Mouse (Mus musculus): ENCODE measurements around the gene Rap2a. TPM values are rescaled to one million over a fixed set of nuclear protein-coding genes. Genes with fewer than 3 reads are reported as not detected.
A peak's percentile ranks its signal among the peaks of the same experiment; 100 is the strongest.

Gene Rap2a
- polyA plus RNA-seq, 1 experiment from 2014 or later: 19.7 TPM

GRCm38 (mm10) chr14:120484561-120484960 lies 6.3 kb downstream of the Rap2a start:
- no peak overlapping the region for H3K4me2 ChIP-seq
- H3K9ac ChIP-seq (ENCODE audit: low read length): no peak overlapping the region
- ATAC-seq (ENCODE audit: low FRiP score) (no peak), DNase-seq (ENCODE audit: low spot score, missing footprints) (peak; percentile 61)
- WGBS: 80% methylated on average over 5 of the region's 5 CpGs
- no peak overlapping the region for H3K27ac ChIP-seq (ENCODE audit: low read depth, low read length)
- no peak overlapping the region for H3K4me3 ChIP-seq (ENCODE audit: low read depth, low read length)
- H3K36me3 ChIP-seq (ENCODE audit: control insufficient read depth, insufficient read depth, low read length): no peaks in the 10 kb centered on the region
- H3K4me1 ChIP-seq (ENCODE audit: control insufficient read depth, insufficient read depth, low read length): peaks cover 2% of the 10 kb centered on the region; the same call in 1 of the 2 replicates
- H3K27me3 ChIP-seq (ENCODE audit: control insufficient read depth, insufficient read depth, low read length): no peaks in the 10 kb centered on the region
- H3K9me3 ChIP-seq (ENCODE audit: control insufficient read depth, low read length): no peaks in the 10 kb centered on the region

DNA sequence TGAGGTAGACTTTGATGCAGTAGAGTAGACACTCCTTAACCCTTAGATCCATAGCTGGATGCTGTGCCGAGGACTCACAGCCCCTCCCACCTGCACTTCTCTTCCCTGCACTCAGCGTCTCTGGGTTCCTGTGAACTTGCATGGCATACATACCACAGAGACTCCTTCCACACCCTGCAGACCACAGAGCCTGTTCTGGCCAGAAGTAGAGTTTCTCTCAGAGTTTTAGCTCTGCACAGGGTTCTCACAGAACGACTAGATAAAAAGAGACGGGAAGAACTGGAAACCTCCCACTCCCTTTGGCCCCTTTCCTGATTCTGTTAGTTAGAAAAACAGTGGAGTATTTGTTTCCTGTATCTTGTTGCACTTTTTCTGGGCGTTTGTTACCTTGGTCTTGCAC lies 18.0 kb downstream of the Rap2a start:
- no peak overlapping the region for H3K4me2 ChIP-seq
- 0 out of 2 replicates have a peak, but pooled peaks cover 2% of the 10 kb centered on the region for H3K36me3 ChIP-seq (ENCODE audit: control insufficient read depth, insufficient read depth, low read length)
- no peaks in the 10 kb centered on the region for H3K9me3 ChIP-seq (ENCODE audit: control insufficient read depth, low read length)
- ATAC-seq (ENCODE audit: low FRiP score) (no peak), DNase-seq (ENCODE audit: low spot score, missing footprints) (no peak)
- WGBS: 75% methylated on average over 5 of the region's 5 CpGs
- H3K4me1 ChIP-seq (ENCODE audit: control insufficient read depth, insufficient read depth, low read length): no peaks in the 10 kb centered on the region
- no peak overlapping the region for H3K27ac ChIP-seq (ENCODE audit: low read depth, low read length)
- H3K27me3 ChIP-seq (ENCODE audit: control insufficient read depth, insufficient read depth, low read length): no peaks in the 10 kb centered on the region
- H3K4me3 ChIP-seq (ENCODE audit: low read depth, low read length): no peak overlapping the region
- no peak overlapping the region for H3K9ac ChIP-seq (ENCODE audit: low read length)

DNA sequence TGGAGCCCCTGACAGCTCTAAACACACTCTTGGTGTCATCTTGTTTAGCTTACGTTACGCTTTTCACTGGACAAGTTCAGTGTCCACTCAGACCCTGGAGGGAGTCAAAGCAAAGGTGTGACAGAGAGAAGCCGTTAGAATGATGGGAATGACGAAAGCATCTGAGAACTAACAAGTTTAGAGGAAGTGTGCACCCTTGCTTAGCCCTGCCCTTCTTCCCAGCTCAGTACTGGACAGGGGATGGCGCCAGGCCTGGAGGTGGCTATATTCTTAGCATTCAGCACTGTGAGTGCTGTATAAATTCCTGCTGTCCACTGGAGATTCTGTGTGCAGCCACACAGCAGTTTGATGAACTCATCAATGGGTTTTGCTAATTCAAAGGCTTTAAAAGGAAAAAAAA lies 18.6 kb downstream of the Rap2a start:
- Histone ChIP-seq H3K9ac (ENCODE audit: low read length) (no peak overlapping the region), H3K9me3 (ENCODE audit: control insufficient read depth, low read length) (no peaks in the 10 kb centered on the region), H3K36me3 (ENCODE audit: control insufficient read depth, insufficient read depth, low read length) (0 out of 2 replicates have a peak, but pooled peaks cover 2% of the 10 kb centered on the region), H3K4me3 (ENCODE audit: low read depth, low read length) (no peak overlapping the region), H3K27me3 (ENCODE audit: control insufficient read depth, insufficient read depth, low read length) (no peaks in the 10 kb centered on the region), H3K4me2 (no peak overlapping the region), H3K27ac (ENCODE audit: low read depth, low read length) (no peak overlapping the region), H3K4me1 (ENCODE audit: control insufficient read depth, insufficient read depth, low read length) (no peaks in the 10 kb centered on the region)
- ATAC-seq (ENCODE audit: low FRiP score) (no peak), DNase-seq (ENCODE audit: low spot score, missing footprints) (no peak)
- 91% methylated on average over 5 of the region's 5 CpGs for WGBS

- Histone ChIP-seq H3K4me1 (ENCODE audit: control insufficient read depth, insufficient read depth, low read length) (no peaks in the 10 kb centered on the region), H3K4me2 (no peak overlapping the region), H3K9ac (ENCODE audit: low read length) (no peak overlapping the region), H3K27ac (ENCODE audit: low read depth, low read length) (no peak overlapping the region), H3K36me3 (ENCODE audit: control insufficient read depth, insufficient read depth, low read length) (no peaks in the 10 kb centered on the region), H3K4me3 (ENCODE audit: low read depth, low read length) (no peak overlapping the region), H3K9me3 (ENCODE audit: control insufficient read depth, low read length) (no peaks in the 10 kb centered on the region), H3K27me3 (ENCODE audit: control insufficient read depth, insufficient read depth, low read length) (no peaks in the 10 kb centered on the region)
- 96% methylated on average over 10 of the region's 10 CpGs for WGBS
- DNase-seq (ENCODE audit: low spot score, missing footprints): no peak
- ATAC-seq (ENCODE audit: low FRiP score): no peak
Measured at GRCm38 (mm10) chr14:120499096-120499495, 20.9 kb downstream of the Rap2a start.

GRCm38 (mm10) chr14:120499601-120500000 lies 21.4 kb downstream of the Rap2a start:
- Histone ChIP-seq H3K4me3 (ENCODE audit: low read depth, low read length) (no peak overlapping the region), H3K9ac (ENCODE audit: low read length) (no peak overlapping the region), H3K9me3 (ENCODE audit: control insufficient read depth, low read length) (no peaks in the 10 kb centered on the region), H3K4me2 (no peak overlapping the region), H3K27me3 (ENCODE audit: control insufficient read depth, insufficient read depth, low read length) (no peaks in the 10 kb centered on the region), H3K36me3 (ENCODE audit: control insufficient read depth, insufficient read depth, low read length) (no peaks in the 10 kb centered on the region), H3K4me1 (ENCODE audit: control insufficient read depth, insufficient read depth, low read length) (no peaks in the 10 kb centered on the region), H3K27ac (ENCODE audit: low read depth, low read length) (no peak overlapping the region)
- DNase-seq (ENCODE audit: low spot score, missing footprints): no peak
- WGBS: 94% methylated on average over 6 of the region's 6 CpGs
- ATAC-seq (ENCODE audit: low FRiP score): no peak

DNA sequence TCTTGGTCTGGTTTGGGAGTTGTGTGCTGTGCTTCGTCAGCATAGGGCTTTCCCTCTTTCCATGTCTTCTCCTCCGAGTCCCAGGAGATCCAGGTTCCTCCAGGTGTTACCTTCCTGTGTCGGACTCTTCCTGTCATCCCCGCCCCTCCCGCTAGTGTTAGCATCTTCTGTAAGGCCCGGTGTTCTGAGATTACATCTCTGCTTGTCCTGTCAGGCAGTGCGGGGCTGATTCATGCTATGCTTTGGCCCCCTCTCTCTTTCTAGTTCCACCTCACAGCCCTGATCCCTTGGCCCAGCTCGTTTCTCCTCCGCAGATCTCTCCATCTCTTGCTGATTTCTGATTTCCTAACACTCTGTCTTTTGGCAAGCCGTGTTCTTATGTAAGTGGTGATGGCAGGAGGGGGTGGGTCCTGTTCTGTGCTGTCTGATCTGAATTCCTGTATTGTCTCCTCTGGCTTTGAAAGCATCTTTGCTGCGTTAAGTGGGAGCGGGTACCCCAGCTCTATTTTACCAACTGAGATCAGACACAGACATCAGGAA lies 21.8 kb downstream of the Rap2a start:
- 87% methylated on average over 12 of the region's 12 CpGs for WGBS
- Histone ChIP-seq H3K9ac (ENCODE audit: low read length) (no peak overlapping the region), H3K27ac (ENCODE audit: low read depth, low read length) (no peak overlapping the region), H3K27me3 (ENCODE audit: control insufficient read depth, insufficient read depth, low read length) (no peaks in the 10 kb centered on the region), H3K4me1 (ENCODE audit: control insufficient read depth, insufficient read depth, low read length) (no peaks in the 10 kb centered on the region), H3K36me3 (ENCODE audit: control insufficient read depth, insufficient read depth, low read length) (no peaks in the 10 kb centered on the region), H3K4me3 (ENCODE audit: low read depth, low read length) (no peak overlapping the region), H3K4me2 (no peak overlapping the region), H3K9me3 (ENCODE audit: control insufficient read depth, low read length) (no peaks in the 10 kb centered on the region)
- DNase-seq (ENCODE audit: low spot score, missing footprints) (no peak), ATAC-seq (ENCODE audit: low FRiP score) (no peak)

DNA sequence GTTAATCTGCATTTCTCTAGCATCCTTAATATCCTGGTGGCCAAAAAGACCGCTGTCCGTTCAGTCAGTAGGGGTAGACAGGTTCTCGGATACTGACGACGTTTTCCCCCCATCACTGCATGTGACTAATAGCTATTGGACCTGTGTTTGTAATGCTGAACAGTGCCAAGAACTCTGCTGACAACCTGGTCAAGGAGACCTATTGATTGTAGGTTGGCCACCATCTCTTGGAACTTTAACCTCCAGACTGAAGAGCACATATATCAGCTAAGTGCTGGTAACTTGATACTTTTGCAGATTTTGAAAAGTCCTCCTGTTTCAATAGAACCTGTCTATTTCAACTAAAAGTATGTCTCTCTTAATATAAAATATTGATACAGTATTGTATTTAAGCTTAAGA lies 22.5 kb downstream of the Rap2a start:
- Histone ChIP-seq H3K9me3 (ENCODE audit: control insufficient read depth, low read length) (no peaks in the 10 kb centered on the region), H3K36me3 (ENCODE audit: control insufficient read depth, insufficient read depth, low read length) (no peaks in the 10 kb centered on the region), H3K9ac (ENCODE audit: low read length) (no peak overlapping the region), H3K27me3 (ENCODE audit: control insufficient read depth, insufficient read depth, low read length) (no peaks in the 10 kb centered on the region), H3K4me1 (ENCODE audit: control insufficient read depth, insufficient read depth, low read length) (no peaks in the 10 kb centered on the region), H3K4me3 (ENCODE audit: low read depth, low read length) (no peak overlapping the region), H3K4me2 (no peak overlapping the region), H3K27ac (ENCODE audit: low read depth, low read length) (no peak overlapping the region)
- ATAC-seq (ENCODE audit: low FRiP score) (no peak), DNase-seq (ENCODE audit: low spot score, missing footprints) (no peak)
- WGBS: 95% methylated on average over 5 of the region's 5 CpGs

GRCm38 (mm10) chr14:120503641-120504040 lies 25.4 kb downstream of the Rap2a start:
- H3K36me3 ChIP-seq (ENCODE audit: control insufficient read depth, insufficient read depth, low read length): no peaks in the 10 kb centered on the region
- no peaks in the 10 kb centered on the region for H3K27me3 ChIP-seq (ENCODE audit: control insufficient read depth, insufficient read depth, low read length)
- no peak overlapping the region for H3K9ac ChIP-seq (ENCODE audit: low read length)
- no peak overlapping the region for H3K4me2 ChIP-seq
- DNase-seq (ENCODE audit: low spot score, missing footprints): no peak
- H3K4me1 ChIP-seq (ENCODE audit: control insufficient read depth, insufficient read depth, low read length): no peaks in the 10 kb centered on the region
- 96% methylated on average over 12 of the region's 12 CpGs for WGBS
- H3K9me3 ChIP-seq (ENCODE audit: control insufficient read depth, low read length): no peaks in the 10 kb centered on the region
- no peak overlapping the region for H3K27ac ChIP-seq (ENCODE audit: low read depth, low read length)
- no peak overlapping the region for H3K4me3 ChIP-seq (ENCODE audit: low read depth, low read length)
- no peak for ATAC-seq (ENCODE audit: low FRiP score)

GRCm38 (mm10) chr14:120504423-120504822 lies 26.2 kb downstream of the Rap2a start:
- no peak for ATAC-seq (ENCODE audit: low FRiP score)
- WGBS: 95% methylated on average over 12 of the region's 12 CpGs
- H3K4me3 ChIP-seq (ENCODE audit: low read depth, low read length): no peak overlapping the region

More at GRCm38 (mm10) chr14:120504423-120504822, 26.2 kb downstream of the Rap2a start:
- H3K4me2 ChIP-seq: no peak overlapping the region
- no peak for DNase-seq (ENCODE audit: low spot score, missing footprints)
- H3K36me3 ChIP-seq (ENCODE audit: control insufficient read depth, insufficient read depth, low read length): no peaks in the 10 kb centered on the region
- H3K4me1 ChIP-seq (ENCODE audit: control insufficient read depth, insufficient read depth, low read length): no peaks in the 10 kb centered on the region
- no peaks in the 10 kb centered on the region for H3K27me3 ChIP-seq (ENCODE audit: control insufficient read depth, insufficient read depth, low read length)
- no peak overlapping the region for H3K27ac ChIP-seq (ENCODE audit: low read depth, low read length)
- H3K9ac ChIP-seq (ENCODE audit: low read length): no peak overlapping the region
- no peaks in the 10 kb centered on the region for H3K9me3 ChIP-seq (ENCODE audit: control insufficient read depth, low read length)

Data from midbrain, embryonic 11.5 days (tissue).